Mouse (Mus musculus) heart, adult 2 months (tissue): Measurements from ENCODE around the gene Gpr155. TPM values are rescaled to one million over a fixed set of nuclear protein-coding genes. Genes with fewer than 3 reads are reported as not detected.
A peak's percentile ranks its signal among the peaks of the same experiment; 100 is the strongest.

Experiments used
- DNase-seq, 2 experiments: peaks; one replicate each; pipeline ENCODE4 v3.0.0; 2021
- H3K27ac ChIP-seq: fragments of 200-600 bp; 2 replicates; pipeline ENCODE4 v1.8.1; 2022
- H3K27me3 ChIP-seq: fragments of 200-500 bp; 2 replicates; pipeline ENCODE4 v1.6.1; 2012; ENCODE audit warnings: mild to moderate bottlenecking, low read length, inconsistent platforms, mixed read lengths; ENCODE audit not compliant: control insufficient read depth, insufficient read depth
- H3K36me3 ChIP-seq: fragments of 200-500 bp; 2 replicates; pipeline ENCODE4 v1.6.1; 2012; ENCODE audit warnings: low read length, inconsistent platforms; ENCODE audit not compliant: control insufficient read depth, insufficient read depth
- H3K4me1 ChIP-seq: fragments of 200-500 bp; 2 replicates; pipeline ENCODE4 v1.6.1; 2011; ENCODE audit warnings: low read length; ENCODE audit not compliant: control insufficient read depth, insufficient read depth
- H3K4me3 ChIP-seq: fragments of 200-600 bp; 2 replicates; pipeline ENCODE4 v1.8.1; 2022
- H3K79me2 ChIP-seq: fragments of 200-500 bp; replicated peaks from 2 replicates; pipeline ENCODE4 v1.6.1; 2012; ENCODE audit warnings: mild to moderate bottlenecking, inconsistent platforms, low read length, moderate library complexity, mixed read lengths; ENCODE audit not compliant: control insufficient read depth, insufficient read depth
- H3K9ac ChIP-seq: fragments of 200-500 bp; 2 replicates; pipeline ENCODE4 v1.6.1; 2012; ENCODE audit warnings: low read depth, mild to moderate bottlenecking, control low read depth, inconsistent platforms, low read length, mixed read lengths
- CTCF ChIP-seq: fragments of 200-600 bp; IDR thresholded peaks from 2 replicates; pipeline ENCODE4 v1.8.1; 2022; ENCODE audit warnings: antibody characterized with exemption, mild to moderate bottlenecking, moderate library complexity
- EP300 ChIP-seq: fragments of 200-500 bp; IDR thresholded peaks from 2 replicates; pipeline ENCODE4 v1.6.1; 2011; ENCODE audit warnings: low read depth, low read length, control low read depth; ENCODE audit not compliant: insufficient read depth
- POLR2A ChIP-seq: fragments of 200-500 bp; IDR thresholded peaks from 2 replicates; pipeline ENCODE4 v1.6.1; 2011; ENCODE audit warnings: mild to moderate bottlenecking, low read depth, low read length, control low read depth; ENCODE audit not compliant: insufficient read depth
- WGBS: fragments of 180-500 bp; shearing (Covaris S2); methylation state at CpG from one replicate; pipeline ENCODE4 v1.1.7; 2018; 5-methylcytosine and 5-hydroxymethylcytosine counted together
- intact Hi-C: fragments of 180-260 bp; cut with DNase I; formaldehyde crosslinking; loops from one replicate; pipeline ENCODE4 v1.15.1; 2025
- long read RNA-seq: library from polyadenylated mRNA; stranded (forward); transcript quantifications from one replicate; pipeline ENCODE4 v2.0.0, GENCODE M21; 2021
- polyA plus RNA-seq: library from polyadenylated mRNA; depleted of rRNA; stranded (reverse); fragments of >200 nt; gene quantifications from 2 replicates; pipeline ENCODE4 v1.2.3, GENCODE M21; 2012; rRNA removed
- total RNA-seq, 2 experiments: library from RNA; stranded (reverse); gene quantifications; 2 replicates each; pipeline ENCODE4 v1.2.3; 2021

The Gpr155 gene
- total RNA-seq = 10 to 100 TPM; 11.7 to 15.2 TPM
- polyA plus RNA-seq = 11.3 and 17.0 TPM in 2 replicates
- long read RNA-seq, full-length matches to known transcripts = 3 of 16 reads
- long read RNA-seq, partial matches to known transcripts = 7 of 16 reads
- long read RNA-seq, other reads (novel, unspliced or antisense) = 6 of 16 reads

- peak; percentile 100 for DNase-seq
- no peaks in the 10 kb centered on the region for H3K27me3 ChIP-seq
- WGBS = under 1% methylated on average over 44 of the region's 44 CpGs
- H3K9ac ChIP-seq = peak within 1 kb of the TSS; percentile 74
- H3K79me2 ChIP-seq = no peaks in the 10 kb centered on the region
- H3K36me3 ChIP-seq = no peaks in the 10 kb centered on the region
- peak; percentile 85 for TF ChIP-seq POLR2A
- TF ChIP-seq CTCF = no peak
- 0 out of 2 replicates have a peak, but pooled peaks have one; percentile 68 for TF ChIP-seq EP300
- intact Hi-C loops = loop anchor here (1.0 to 5.0 kb wide), 3 partner anchors 73 to 174 kb away; no protein-coding TSS in a partner anchor
- H3K27ac ChIP-seq = peak within 1 kb of the TSS; percentile 79
- H3K4me3 ChIP-seq = peak within 1 kb of the TSS; percentile 71
- peaks cover 2% of the 10 kb centered on the region; the same call in 1 of the 2 replicates for H3K4me1 ChIP-seq
These were observed at the start of gene Gpr155 for GRCm38 (mm10) chr2:73386356-73387046. TSS of gene Gpr155 (minus strand) at chr2:73386572.

DNA sequence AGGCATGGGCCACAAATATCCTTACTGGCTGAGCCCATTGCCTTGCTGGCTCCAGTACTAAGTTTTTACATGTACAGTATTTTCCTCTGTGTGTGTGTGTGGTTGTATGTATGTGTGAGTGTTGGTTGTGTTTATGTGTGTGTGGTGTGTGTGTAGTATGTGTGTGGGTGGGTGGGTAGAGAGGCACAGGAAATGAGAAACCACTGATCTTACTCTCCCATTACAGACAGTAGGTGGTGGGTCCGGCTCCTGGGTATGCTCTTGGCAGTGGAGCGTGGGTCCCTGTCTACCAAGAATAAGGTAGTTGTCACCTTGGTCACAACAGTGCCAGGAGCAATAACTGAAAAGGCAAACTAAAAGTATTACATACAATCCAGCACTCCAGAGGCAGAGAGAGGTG is 49.5 kb upstream of the Gpr155 start:
- 86% methylated on average over 2 of the region's 2 CpGs for WGBS
- Histone ChIP-seq H3K36me3 (no peaks in the 10 kb centered on the region), H3K27ac (no peak overlapping the region), H3K4me3 (no peak overlapping the region), H3K4me1 (no peaks in the 10 kb centered on the region), H3K9ac (no peak overlapping the region), H3K79me2 (no peaks in the 10 kb centered on the region), H3K27me3 (no peaks in the 10 kb centered on the region)
- intact Hi-C loops = loop anchor here (5.0 kb wide), 1 partner anchor 56 kb away; no protein-coding TSS in a partner anchor
- no peak for TF ChIP-seq EP300
- no peak for DNase-seq

- H3K4me3 ChIP-seq = no peak overlapping the region
- TF ChIP-seq CTCF (no peak), EP300 (no peak), POLR2A (no peak)
- H3K9ac ChIP-seq = no peak overlapping the region
- peak in 1 of 2 experiments; percentile 25 for DNase-seq
- H3K79me2 ChIP-seq = no peaks in the 10 kb centered on the region
- WGBS = 45% methylated on average over 14 of the region's 14 CpGs
- no peaks in the 10 kb centered on the region; the same call in 1 of the 2 replicates for H3K4me1 ChIP-seq
- no peak overlapping the region for H3K27ac ChIP-seq
- H3K27me3 ChIP-seq = no peaks in the 10 kb centered on the region
- no peaks in the 10 kb centered on the region for H3K36me3 ChIP-seq
- intact Hi-C loops = no loop called here
These were observed 45.6 kb upstream of the Gpr155 start for GRCm38 (mm10) chr2:73431959-73432396.

- no peaks in the 10 kb centered on the region for H3K79me2 ChIP-seq
- TF ChIP-seq EP300 = 0 out of 2 replicates have a peak, but pooled peaks have one; percentile 6
- no peak for TF ChIP-seq CTCF
- H3K36me3 ChIP-seq = no peaks in the 10 kb centered on the region
- no peak overlapping the region for H3K27ac ChIP-seq
- no peaks in the 10 kb centered on the region; the same call in 1 of the 2 replicates for H3K4me1 ChIP-seq
- 60% methylated on average over 21 of the region's 21 CpGs for whole genome bisulfite sequencing
- H3K4me3 ChIP-seq = no peak overlapping the region
- peak in 1 of 2 experiments; percentile 30 for DNase-seq
- intact Hi-C loops = no loop called here
- H3K27me3 ChIP-seq = no peaks in the 10 kb centered on the region
- H3K9ac ChIP-seq = no peak overlapping the region
These were observed 42.6 kb upstream of the Gpr155 start for GRCm38 (mm10) chr2:73428803-73429468.

DNA sequence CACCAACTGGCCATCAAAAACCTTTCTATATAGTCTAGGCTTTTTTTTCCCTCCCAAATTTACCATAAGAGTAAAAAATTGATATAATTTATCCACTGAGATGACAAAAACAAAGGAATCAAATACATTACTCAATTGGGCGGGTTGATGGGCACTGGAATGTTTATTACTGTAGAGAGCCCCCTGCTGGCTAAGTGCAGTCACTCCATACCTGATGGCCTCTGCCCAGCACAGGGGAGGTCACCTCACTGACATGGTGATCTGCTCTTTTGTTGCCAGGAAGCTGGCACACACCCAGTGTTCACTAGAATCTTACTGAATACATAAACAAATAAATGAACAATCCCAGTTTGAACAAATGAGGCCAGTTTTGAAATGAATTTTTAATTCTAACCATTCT is 40.9 kb upstream of the Gpr155 start:
- H3K27me3 ChIP-seq = no peaks in the 10 kb centered on the region
- TF ChIP-seq CTCF (peak; percentile 81), POLR2A (no peak), EP300 (no peak)
- no peak overlapping the region for H3K27ac ChIP-seq
- no peaks in the 10 kb centered on the region for H3K79me2 ChIP-seq
- H3K4me3 ChIP-seq = no peak overlapping the region
- no peak overlapping the region for H3K9ac ChIP-seq
- no peaks in the 10 kb centered on the region for H3K36me3 ChIP-seq
- no peaks in the 10 kb centered on the region; the same call in 1 of the 2 replicates for H3K4me1 ChIP-seq
- peak in 1 of 2 experiments; percentile 30 for DNase-seq
- 29% methylated on average over 1 of the region's 1 CpGs for WGBS
- intact Hi-C loops = no loop called here
